Mouse (Mus musculus) adipocyte (in vitro differentiated cells): Measurements from ENCODE around the gene Dohh.

ENCODE experiments used
- DNase-seq: peaks from one replicate; pipeline ENCODE4 v3.0.0-alpha.2; 2016; ENCODE audit warnings: low spot score

Dohh gene

GRCm38 (mm10) chr10:81430831-81431525 is 46.8 kb downstream of the Dohh start:
- DNase-seq, result no peak

GRCm38 (mm10) chr10:81431526-81432168 is 47.4 kb downstream of the Dohh start:
- no peak for DNase-seq

GRCm38 (mm10) chr10:81432169-81432867 is 48.1 kb downstream of the Dohh start:
- DNase-seq, result no peak

- DNase-seq, result peak; percentile 83
Measured at GRCm38 (mm10) chr10:81432868-81433262, 48.6 kb downstream of the Dohh start.

GRCm38 (mm10) chr10:81433541-81434289 is 49.5 kb downstream of the Dohh start:
- DNase-seq, result no peak

- no peak for DNase-seq
Measured at GRCm38 (mm10) chr10:81434361-81435263, 50.4 kb downstream of the Dohh start.

DNA sequence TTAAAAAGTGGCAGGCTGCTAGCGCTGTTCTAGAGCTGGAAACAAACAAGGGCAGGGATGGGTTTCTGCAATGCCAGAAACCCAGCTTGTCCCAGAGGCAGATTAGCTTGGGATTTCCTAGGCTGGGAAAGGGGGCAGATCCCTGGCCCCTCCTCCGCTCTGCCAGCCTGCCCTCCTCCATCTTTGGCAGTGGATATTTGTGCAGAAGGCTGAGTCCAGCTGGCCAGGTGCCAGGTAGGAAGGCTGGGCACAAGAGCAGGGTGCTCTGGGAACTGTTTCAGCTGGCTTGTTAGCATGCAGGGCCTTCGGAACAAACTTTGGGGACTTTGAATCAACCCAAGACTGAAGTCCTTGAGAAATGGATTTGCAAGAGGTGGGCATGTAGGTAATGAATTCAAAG is 51.2 kb downstream of the Dohh start:
- peak; percentile 92 for DNase-seq
